Mouse (Mus musculus): Measurements from ENCODE around the gene Smarcc2. TPM values are rescaled to one million over a fixed set of nuclear protein-coding genes. Genes with fewer than 3 reads are reported as not detected.

Smarcc2 gene
- polyA plus RNA-seq, 1 experiment from 2014 or later = 34.9 TPM

GRCm38 (mm10) chr10:128429052-128429451 lies 30.0 kb upstream of the Smarcc2 start:
- Histone ChIP-seq H3K27ac (no peak overlapping the region), H3K9me3 (replicated peaks) (no peaks in the 10 kb centered on the region), H3K36me3 (peaks cover 45% of the 10 kb centered on the region), H3K9ac (no peak overlapping the region), H3K4me1 (peaks cover 6% of the 10 kb centered on the region), H3K4me2 (no peak overlapping the region), H3K27me3 (replicated peaks) (no peaks in the 10 kb centered on the region), H3K4me3 (no peak overlapping the region)
- ATAC-seq = no peak
- WGBS (ENCODE audit: insufficient replicate concordance) = 85% methylated on average over 5 of the region's 5 CpGs

- WGBS (ENCODE audit: insufficient replicate concordance) = 69% methylated on average over 4 of the region's 4 CpGs
- Histone ChIP-seq H3K27ac (no peak overlapping the region), H3K9me3 (replicated peaks) (no peaks in the 10 kb centered on the region), H3K36me3 (peaks cover 49% of the 10 kb centered on the region), H3K4me3 (no peak overlapping the region), H3K27me3 (replicated peaks) (no peaks in the 10 kb centered on the region), H3K4me2 (no peak overlapping the region), H3K4me1 (peaks cover 2% of the 10 kb centered on the region), H3K9ac (no peak overlapping the region)
- no peak for ATAC-seq
These were observed 29.6 kb upstream of the Smarcc2 start for GRCm38 (mm10) chr10:128429454-128429853.

GRCm38 (mm10) chr10:128433417-128433816 lies 25.6 kb upstream of the Smarcc2 start:
- no peaks in the 10 kb centered on the region for H3K9me3 ChIP-seq (replicated peaks)
- H3K4me2 ChIP-seq = no peak overlapping the region
- H3K9ac ChIP-seq = no peak overlapping the region
- no peaks in the 10 kb centered on the region for H3K4me1 ChIP-seq
- no peak for ATAC-seq
- peaks cover 82% of the 10 kb centered on the region for H3K36me3 ChIP-seq
- H3K4me3 ChIP-seq = no peak overlapping the region
- 73% methylated on average over 2 of the region's 2 CpGs for WGBS (ENCODE audit: insufficient replicate concordance)
- no peak overlapping the region for H3K27ac ChIP-seq
- H3K27me3 ChIP-seq (replicated peaks) = no peaks in the 10 kb centered on the region

GRCm38 (mm10) chr10:128434681-128435080 lies 24.4 kb upstream of the Smarcc2 start:
- H3K9ac ChIP-seq = no peak overlapping the region
- no peak overlapping the region for H3K4me3 ChIP-seq
- H3K27me3 ChIP-seq (replicated peaks) = no peaks in the 10 kb centered on the region
- H3K9me3 ChIP-seq (replicated peaks) = no peaks in the 10 kb centered on the region
- WGBS (ENCODE audit: insufficient replicate concordance) = 78% methylated on average over 10 of the region's 10 CpGs
- peaks cover 81% of the 10 kb centered on the region for H3K36me3 ChIP-seq
- ATAC-seq = no peak
- H3K4me2 ChIP-seq = no peak overlapping the region
- H3K4me1 ChIP-seq = no peaks in the 10 kb centered on the region
- no peak overlapping the region for H3K27ac ChIP-seq

GRCm38 (mm10) chr10:128435186-128435823 lies 23.7 kb upstream of the Smarcc2 start:
- Histone ChIP-seq H3K27me3 (replicated peaks) (no peaks in the 10 kb centered on the region), H3K36me3 (peaks cover 81% of the 10 kb centered on the region), H3K27ac (no peak overlapping the region)

GRCm38 (mm10) chr10:128435873-128436272 lies 23.2 kb upstream of the Smarcc2 start:
- Histone ChIP-seq H3K27ac (no peak overlapping the region), H3K9ac (no peak overlapping the region), H3K4me3 (no peak overlapping the region), H3K9me3 (replicated peaks) (no peaks in the 10 kb centered on the region), H3K27me3 (replicated peaks) (no peaks in the 10 kb centered on the region), H3K4me2 (no peak overlapping the region), H3K4me1 (no peaks in the 10 kb centered on the region), H3K36me3 (peaks cover 80% of the 10 kb centered on the region)
- 88% methylated on average over 5 of the region's 5 CpGs for WGBS (ENCODE audit: insufficient replicate concordance)
- no peak for ATAC-seq

More at GRCm38 (mm10) chr10:128435186-128435823, 23.7 kb upstream of the Smarcc2 start:
- Histone ChIP-seq H3K4me2 (no peak overlapping the region), H3K4me3 (no peak overlapping the region), H3K9me3 (replicated peaks) (no peaks in the 10 kb centered on the region), H3K9ac (no peak overlapping the region), H3K4me1 (no peaks in the 10 kb centered on the region)
- 86% methylated on average over 17 of the region's 17 CpGs for WGBS (ENCODE audit: insufficient replicate concordance)
- ATAC-seq = no peak

- no peak for ATAC-seq
- Histone ChIP-seq H3K4me1 (no peaks in the 10 kb centered on the region), H3K27me3 (replicated peaks) (no peaks in the 10 kb centered on the region), H3K9ac (no peak overlapping the region), H3K36me3 (peaks cover 80% of the 10 kb centered on the region), H3K4me3 (no peak overlapping the region), H3K27ac (no peak overlapping the region), H3K4me2 (no peak overlapping the region), H3K9me3 (replicated peaks) (no peaks in the 10 kb centered on the region)
- WGBS (ENCODE audit: insufficient replicate concordance) = 87% methylated on average over 8 of the region's 8 CpGs
These were observed 22.7 kb upstream of the Smarcc2 start for GRCm38 (mm10) chr10:128436376-128436775.

- whole genome bisulfite sequencing (ENCODE audit: insufficient replicate concordance) = 74% methylated on average over 10 of the region's 10 CpGs
- no peak overlapping the region for H3K4me2 ChIP-seq
- H3K27me3 ChIP-seq (replicated peaks) = no peaks in the 10 kb centered on the region
- no peak for ATAC-seq
- H3K36me3 ChIP-seq = peaks cover 75% of the 10 kb centered on the region
- H3K4me3 ChIP-seq = no peak overlapping the region
- no peaks in the 10 kb centered on the region for H3K4me1 ChIP-seq
- H3K9me3 ChIP-seq (replicated peaks) = no peaks in the 10 kb centered on the region
- H3K9ac ChIP-seq = no peak overlapping the region
- 0 out of 2 replicates have a peak overlapping the region, but pooled peaks have one; percentile 6 for H3K27ac ChIP-seq
These were observed 20.3 kb upstream of the Smarcc2 start for GRCm38 (mm10) chr10:128438675-128439279.

GRCm38 (mm10) chr10:128440407-128440806 lies 18.6 kb upstream of the Smarcc2 start:
- no peaks in the 10 kb centered on the region for H3K4me1 ChIP-seq
- no peak overlapping the region for H3K27ac ChIP-seq
- H3K9ac ChIP-seq = no peak overlapping the region
- no peaks in the 10 kb centered on the region for H3K9me3 ChIP-seq (replicated peaks)
- H3K36me3 ChIP-seq = peaks cover 61% of the 10 kb centered on the region
- 68% methylated on average over 10 of the region's 10 CpGs for WGBS (ENCODE audit: insufficient replicate concordance)
- no peaks in the 10 kb centered on the region for H3K27me3 ChIP-seq (replicated peaks)
- no peak overlapping the region for H3K4me3 ChIP-seq
- H3K4me2 ChIP-seq = no peak overlapping the region
- ATAC-seq = no peak

- no peaks in the 10 kb centered on the region for H3K27me3 ChIP-seq (replicated peaks)
- H3K27ac ChIP-seq = no peak overlapping the region
- 84% methylated on average over 10 of the region's 10 CpGs for WGBS (ENCODE audit: insufficient replicate concordance)
- H3K36me3 ChIP-seq = peaks cover 50% of the 10 kb centered on the region
- no peaks in the 10 kb centered on the region for H3K9me3 ChIP-seq (replicated peaks)
- no peak overlapping the region for H3K4me2 ChIP-seq
- no peak overlapping the region for H3K9ac ChIP-seq
- no peaks in the 10 kb centered on the region for H3K4me1 ChIP-seq
- H3K4me3 ChIP-seq = no peak overlapping the region
- no peak for ATAC-seq
These were observed 17.5 kb upstream of the Smarcc2 start for GRCm38 (mm10) chr10:128441324-128442119.

- 67% methylated on average over 1 of the region's 1 CpGs for WGBS (ENCODE audit: insufficient replicate concordance)
- Histone ChIP-seq H3K9me3 (replicated peaks) (no peaks in the 10 kb centered on the region), H3K4me1 (no peaks in the 10 kb centered on the region), H3K4me3 (no peak overlapping the region), H3K27me3 (replicated peaks) (no peaks in the 10 kb centered on the region), H3K27ac (no peak overlapping the region), H3K4me2 (no peak overlapping the region), H3K36me3 (peaks cover 38% of the 10 kb centered on the region), H3K9ac (no peak overlapping the region)
- no peak for ATAC-seq
These were observed 16.3 kb upstream of the Smarcc2 start for GRCm38 (mm10) chr10:128442718-128443117.

- 69% methylated on average over 6 of the region's 6 CpGs for WGBS (ENCODE audit: insufficient replicate concordance)
- no peak for ATAC-seq
- no peaks in the 10 kb centered on the region for H3K9me3 ChIP-seq (replicated peaks)
These were observed 14.7 kb upstream of the Smarcc2 start for GRCm38 (mm10) chr10:128444354-128444753.

More at GRCm38 (mm10) chr10:128444354-128444753, 14.7 kb upstream of the Smarcc2 start:
- no peaks in the 10 kb centered on the region for H3K27me3 ChIP-seq (replicated peaks)
- H3K9ac ChIP-seq = no peak overlapping the region
- H3K4me1 ChIP-seq = no peaks in the 10 kb centered on the region
- H3K4me3 ChIP-seq = no peak overlapping the region
- H3K36me3 ChIP-seq = peaks cover 24% of the 10 kb centered on the region
- H3K27ac ChIP-seq = no peak overlapping the region
- no peak overlapping the region for H3K4me2 ChIP-seq
